Mouse (Mus musculus): ENCODE data around the gene Phactr2. TPM values are rescaled to one million over a fixed set of nuclear protein-coding genes. Genes with fewer than 3 reads are reported as not detected.

The Phactr2 gene
- total and polyA plus RNA-seq, 3 experiments: not detected

DNA sequence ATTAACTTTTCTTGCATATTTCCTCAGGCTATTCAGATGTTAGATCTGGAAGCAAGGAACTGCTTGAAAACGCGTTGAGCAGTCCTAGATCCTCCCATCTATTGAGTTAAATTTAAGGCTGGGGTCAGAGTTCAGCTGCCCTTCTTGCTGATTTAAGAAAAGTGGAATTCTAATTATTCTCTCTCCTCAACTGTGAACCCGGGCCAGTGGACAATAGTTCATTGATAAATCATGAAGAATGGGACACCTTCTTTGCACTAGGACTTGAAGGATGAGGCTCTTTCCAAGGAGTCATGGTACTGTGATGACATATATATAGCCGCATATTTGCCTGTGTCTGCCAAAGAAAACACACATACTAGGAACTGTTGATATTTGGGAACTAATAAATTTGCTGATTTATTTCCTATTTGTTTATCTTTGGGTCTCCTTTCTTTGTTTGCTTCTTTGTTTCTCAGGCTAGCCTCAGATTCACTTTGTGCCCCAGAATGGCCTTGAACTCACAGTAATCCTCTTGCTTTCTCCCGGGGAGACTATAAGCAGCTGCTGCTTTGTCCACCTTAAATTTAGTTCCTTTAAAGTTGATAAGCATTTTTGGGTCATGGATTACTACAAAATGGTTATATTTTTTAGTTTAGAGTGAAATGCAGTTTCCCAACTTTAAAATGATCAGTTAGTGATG is 127.5 kb downstream of the Phactr2 start:
- H3K9me3 ChIP-seq (replicated peaks; ENCODE audit: insufficient read depth, low read length): no peaks in the 10 kb centered on the region

DNA sequence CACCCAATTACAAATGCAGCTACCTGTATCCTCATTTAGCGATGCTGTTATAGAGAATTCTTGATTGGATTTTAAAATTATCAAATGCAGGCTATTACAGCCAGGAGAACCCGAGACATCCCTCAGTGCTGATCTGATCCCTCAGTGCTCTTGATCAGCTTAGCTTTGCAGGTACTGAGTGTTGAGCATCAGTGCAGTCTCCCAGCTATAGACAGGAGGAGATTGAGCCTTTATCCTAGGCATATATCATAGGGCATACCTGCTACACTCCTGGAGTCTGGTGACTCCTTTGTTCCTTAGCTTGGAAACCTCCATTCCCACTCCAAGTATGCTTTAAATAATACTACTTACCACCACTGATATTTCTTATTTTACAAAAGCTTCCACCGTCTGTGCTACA is 133.6 kb downstream of the Phactr2 start:
- Histone ChIP-seq H3K36me3 (ENCODE audit: control insufficient read depth in 1 of 2, insufficient read depth in 2 of 2, low read length in 2 of 2) (no peaks in the 10 kb centered on the region), H3K9ac (ENCODE audit: control insufficient read depth, low read depth, low read length, poor library complexity, severe bottlenecking) (no peak overlapping the region), H3K4me3 (ENCODE audit: control insufficient read depth in 1 of 2, insufficient read depth in 1 of 2, low read depth in 2 of 2, low read length in 2 of 2) (no peak overlapping the region), H3K27me3 (ENCODE audit: control insufficient read depth in 1 of 2, insufficient read depth in 2 of 2, low read length in 2 of 2) (no peaks in the 10 kb centered on the region), H3K9me3 (replicated peaks; ENCODE audit: insufficient read depth, low read length) (no peaks in the 10 kb centered on the region), H3K27ac (ENCODE audit: control insufficient read depth, low read depth, low read length) (no peak overlapping the region), H3K4me1 (ENCODE audit: control insufficient read depth in 1 of 2, insufficient read depth in 2 of 2, low read length in 2 of 2) (no peaks in the 10 kb centered on the region), H3K79me2 (ENCODE audit: control insufficient read depth, insufficient read depth, low read length, poor library complexity) (no peaks in the 10 kb centered on the region)
- TF ChIP-seq RAD21 (IDR thresholded peaks at IDR 0.05; ENCODE audit: low read depth, low read length) (no peak), CTCF (IDR thresholded peaks at IDR 0.05 in 2 of 3, conservative IDR thresholded peaks at IDR 0.05 in 1 of 3; ENCODE audit: control insufficient read depth in 1 of 3, insufficient read depth in 1 of 3, low read depth in 2 of 3, low read length in 3 of 3, poor library complexity in 1 of 3, severe bottlenecking in 1 of 3) (no peak), JUND (IDR thresholded peaks at IDR 0.05; ENCODE audit: low read depth, low read length) (no peak), TCF12 (IDR thresholded peaks at IDR 0.05; ENCODE audit: low read depth, low read length) (no peak), KAT2A (conservative IDR thresholded peaks at IDR 0.05; ENCODE audit: low read depth, low read length) (no peak), POLR2AphosphoS5 (IDR thresholded peaks at IDR 0.05; ENCODE audit: borderline replicate concordance, low read depth, low read length) (no peak), ZC3H11A (IDR thresholded peaks at IDR 0.05; ENCODE audit: low read depth, low read length) (no peak), EP300 (IDR thresholded peaks at IDR 0.05; ENCODE audit: low read depth in 1 of 2, low read length in 2 of 2) (no peak)
- DNase-seq (ENCODE audit: low read depth, low spot score): no peak

More for the DNA sequence above, 127.5 kb downstream of the Phactr2 start:
- Histone ChIP-seq H3K36me3 (ENCODE audit: control insufficient read depth in 1 of 2, insufficient read depth in 2 of 2, low read length in 2 of 2) (no peaks in the 10 kb centered on the region), H3K79me2 (ENCODE audit: control insufficient read depth, insufficient read depth, low read length, poor library complexity) (no peaks in the 10 kb centered on the region), H3K27me3 (ENCODE audit: control insufficient read depth in 1 of 2, insufficient read depth in 2 of 2, low read length in 2 of 2) (no peaks in the 10 kb centered on the region), H3K4me1 (ENCODE audit: control insufficient read depth in 1 of 2, insufficient read depth in 2 of 2, low read length in 2 of 2) (no peaks in the 10 kb centered on the region), H3K4me3 (ENCODE audit: control insufficient read depth in 1 of 2, insufficient read depth in 1 of 2, low read depth in 2 of 2, low read length in 2 of 2) (no peak overlapping the region), H3K27ac (ENCODE audit: control insufficient read depth, low read depth, low read length) (no peak overlapping the region), H3K9ac (ENCODE audit: control insufficient read depth, low read depth, low read length, poor library complexity, severe bottlenecking) (no peak overlapping the region)
- no peak for DNase-seq (ENCODE audit: low read depth, low spot score)
- no peak for TF ChIP-seq CHD2 (IDR thresholded peaks at IDR 0.05; ENCODE audit: low read length)
- TF ChIP-seq TBP (IDR thresholded peaks at IDR 0.05; ENCODE audit: low read depth, low read length): no peak
- no peak for TF ChIP-seq RCOR1 (IDR thresholded peaks at IDR 0.05; ENCODE audit: low read depth, low read length)
- no peak for TF ChIP-seq USF1 (IDR thresholded peaks at IDR 0.05; ENCODE audit: low read depth, low read length)
- no peak for TF ChIP-seq TCF12 (IDR thresholded peaks at IDR 0.05; ENCODE audit: low read depth, low read length)
- TF ChIP-seq USF2 (IDR thresholded peaks at IDR 0.05; ENCODE audit: borderline replicate concordance in 1 of 2, insufficient read depth in 1 of 2, low read depth in 1 of 2, low read length in 2 of 2): no peak
- TF ChIP-seq ELF1 (IDR thresholded peaks at IDR 0.05; ENCODE audit: low read depth, low read length): no peak
- TF ChIP-seq MAX (IDR thresholded peaks at IDR 0.05; ENCODE audit: low read length): no peak
- TF ChIP-seq GATA1 (IDR thresholded peaks at IDR 0.05; ENCODE audit: low read depth, low read length): no peak
- no peak for TF ChIP-seq MAZ (IDR thresholded peaks at IDR 0.05; ENCODE audit: low read depth, low read length)
- no peak for TF ChIP-seq KAT2A (conservative IDR thresholded peaks at IDR 0.05; ENCODE audit: low read depth, low read length)
- no peak for TF ChIP-seq MYC (IDR thresholded peaks at IDR 0.05; ENCODE audit: low read depth, low read length)
- TF ChIP-seq MXI1 (IDR thresholded peaks at IDR 0.05; ENCODE audit: low read depth, low read length): no peak
- no peak for TF ChIP-seq UBTF (IDR thresholded peaks at IDR 0.05; ENCODE audit: borderline replicate concordance, insufficient read depth, low read depth, low read length)
- TF ChIP-seq ZKSCAN1 (IDR thresholded peaks at IDR 0.05; ENCODE audit: low read depth, low read length): no peak
- no peak for TF ChIP-seq NRF1 (IDR thresholded peaks at IDR 0.05; ENCODE audit: insufficient read depth, low read depth, low read length, poor library complexity, severe bottlenecking)
